Comparison of ENCODE assay signal across 8 mouse cellular contexts in genomic region chr10:59942847-59943420, GRCm38 (mm10). TPM values are rescaled to one million over a fixed set of nuclear protein-coding genes. Genes with fewer than 3 reads are reported as not detected.
DNase-seq lines count a peak whose midpoint lies in the region; ATAC-seq and TF ChIP-seq lines count a peak whose summit lies in the region.

No protein-coding gene starts in this region.

- H3K4me2 ChIP-seq in lung, embryonic 15.5 days, result peak overlapping the region; percentile 61

- WGBS in forebrain, embryonic 10.5 days, result 5% methylated on average over 16 of the region's 16 CpGs
- under 1% methylated on average over 16 of the region's 16 CpGs for WGBS in lung, embryonic 15.5 days

- peak overlapping the region; percentile 74 for H3K27ac ChIP-seq in forebrain, embryonic 10.5 days
- peak overlapping the region; percentile 92 for H3K27ac ChIP-seq in lung, embryonic 15.5 days

- peak; percentile 72 for ATAC-seq in lung, embryonic 15.5 days (ENCODE audit: borderline replicate concordance, extremely low read depth, low FRiP score, low TSS enrichment)

- H3K27me3 ChIP-seq in forebrain, embryonic 10.5 days (ENCODE audit: poor library complexity, severe bottlenecking), result peaks cover 11% of the 10 kb centered on the region
- H3K27me3 ChIP-seq in lung, embryonic 15.5 days, result no peaks in the 10 kb centered on the region

- no peaks in the 10 kb centered on the region for H3K36me3 ChIP-seq in forebrain, embryonic 10.5 days (replicated peaks)
- H3K36me3 ChIP-seq in lung, embryonic 15.5 days, result no peaks in the 10 kb centered on the region

- H3K9me3 ChIP-seq in forebrain, embryonic 10.5 days, result no peaks in the 10 kb centered on the region
- H3K9me3 ChIP-seq in lung, embryonic 15.5 days, result no peaks in the 10 kb centered on the region

- intact Hi-C loops in heart, postnatal 14 days (cut with DNase I), result no loop called here

- peak overlapping the region; percentile 29 for H3K9ac ChIP-seq in lung, embryonic 15.5 days

- peak; percentile 84 for DNase-seq in Muller cell, postnatal 12 days (ENCODE audit: inconsistent ontology term)
- peak; percentile 73 for DNase-seq in brain, embryonic 14.5 days (ENCODE audit: low read depth)
- no peak for DNase-seq in forebrain, embryonic 10.5 days (ENCODE audit: extremely low spot score, low spot score)
- DNase-seq in heart, postnatal 14 days, result peak; percentile 47 to 69
- DNase-seq in layer of hippocampus, adult 18-20 months (ENCODE audit: low spot score in 2 of 2), result peak; percentile 40 to 80
- DNase-seq in right cerebral cortex, postnatal 10 days (ENCODE audit: low spot score in 2 of 2), result peak; percentile 81 to 90
- DNase-seq in urinary bladder, adult 18-20 months (ENCODE audit: low spot score in 2 of 2), result no peak

- TF ChIP-seq CTCF in brain, embryonic 14.5 days (IDR thresholded peaks at IDR 0.05; ENCODE audit: borderline replicate concordance, extremely low read depth, insufficient read depth, insufficient read length), result no peak

- TF ChIP-seq POLR2A in brain, embryonic 14.5 days (IDR thresholded peaks at IDR 0.05; ENCODE audit: borderline replicate concordance, extremely low read depth, insufficient read depth, insufficient read length, poor library complexity, severe bottlenecking), result no peak

- H3K4me1 ChIP-seq in forebrain, embryonic 10.5 days, result peaks cover 25% of the 10 kb centered on the region
- peaks cover 33% of the 10 kb centered on the region for H3K4me1 ChIP-seq in lung, embryonic 15.5 days

- peak overlapping the region; percentile 35 for H3K4me3 ChIP-seq in forebrain, embryonic 10.5 days
- H3K4me3 ChIP-seq in lung, embryonic 15.5 days, result peak overlapping the region; percentile 19

RNA-seq across cellular contexts. Expression of gene Ddit4, which starts 8.7 kb away (rescaled TPM):
- 82.4 and 114 TPM in 2 replicates for polyA plus RNA-seq in brain, embryonic 14.5 days (2012; rRNA removed)
- polyA plus RNA-seq in forebrain, embryonic 10.5 days (2016; fragmentation: Nextera tagmentation; extraction: Ambion mirVana), result 32.7 and 35.3 TPM in 2 replicates
- total RNA-seq in heart, postnatal 14 days (2021), result 100 to 1,000 TPM; 188 to 191 TPM
- 10 to 100 TPM; 69.7 to 89.5 TPM for total RNA-seq in layer of hippocampus, adult 18-20 months (2021)
- polyA plus RNA-seq in lung, embryonic 15.5 days (2015; fragmentation: Nextera tagmentation; extraction: Ambion mirVana), result 43.2 and 49.6 TPM in 2 replicates

RNA-seq across cellular contexts. Expression of gene Ascc1, which starts 59.7 kb away (rescaled TPM):
- 32.8 and 36.3 TPM in 2 replicates for polyA plus RNA-seq in brain, embryonic 14.5 days (2012; rRNA removed)
- 33.5 and 34.7 TPM in 2 replicates for polyA plus RNA-seq in forebrain, embryonic 10.5 days (2016; fragmentation: Nextera tagmentation; extraction: Ambion mirVana)
- 10 to 100 TPM; 19.1 to 21.7 TPM for total RNA-seq in heart, postnatal 14 days (2021)
- total RNA-seq in layer of hippocampus, adult 18-20 months (2021), result 10 to 100 TPM; 15.4 to 17.9 TPM
- polyA plus RNA-seq in lung, embryonic 15.5 days (2015; fragmentation: Nextera tagmentation; extraction: Ambion mirVana), result 42.4 and 45.2 TPM in 2 replicates

Comparison
In these comparisons a context has a peak if more than half of its experiments do, and no peak if none do; other contexts are left out.
1. DNase-seq: peak in Muller cell, postnatal 12 days (single experiment), brain, embryonic 14.5 days (single experiment), heart, postnatal 14 days (2 of 2), layer of hippocampus, adult 18-20 months (2 of 2) and right cerebral cortex, postnatal 10 days (2 of 2); none in forebrain, embryonic 10.5 days (single experiment) and urinary bladder, adult 18-20 months (0 of 2).